In genomic region chr5:132498045-132498444, GRCm38 (mm10) we compare ENCODE assay signal across 31 mouse cellular contexts.
"Had no signal": no experiment of that assay in that cellular context is flagged by ENCODE, and none has a peak within 500 bp of the region (broad histone marks: within the 10 kb centered on the region; RNA-seq: fewer than 3 reads in every experiment).

No protein-coding gene starts in this region.

- DNase-seq: left cerebral cortex, postnatal 4 days; liver; liver, embryonic 13.5 days; liver, postnatal 0 days; lung, adult 18-20 months; lung, adult 2 months; lung, embryonic 14.5 days; lung, postnatal 10 days; lung, postnatal 14 days; lung, postnatal 36 days; lung, postnatal 4 days; midbrain, embryonic 14.5 days had no signal

- H3K4me3 ChIP-seq: limb, embryonic 10.5 days; limb, embryonic 12.5 days; limb, embryonic 13.5 days; limb, embryonic 15.5 days; liver, embryonic 12.5 days; liver, embryonic 13.5 days; liver, embryonic 15.5 days; lung, embryonic 15.5 days; megakaryocyte, embryonic 14.5 days; midbrain, embryonic 10.5 days; midbrain, embryonic 12.5 days; midbrain, embryonic 13.5 days; midbrain, embryonic 15.5 days; myocyte had no signal

- H3K4me1 ChIP-seq: megakaryocyte, embryonic 14.5 days had no signal

- H3K27me3 ChIP-seq: limb, embryonic 12.5 days; limb, embryonic 13.5 days; limb, embryonic 15.5 days; liver, embryonic 12.5 days; liver, embryonic 13.5 days; liver, embryonic 15.5 days; lung, embryonic 15.5 days; megakaryocyte, embryonic 14.5 days; midbrain, embryonic 13.5 days; midbrain, embryonic 15.5 days had no signal

- H3K9ac ChIP-seq: limb, embryonic 12.5 days; limb, embryonic 13.5 days; limb, embryonic 15.5 days; liver, embryonic 12.5 days; liver, embryonic 13.5 days; liver, embryonic 14.5 days; liver, embryonic 15.5 days; liver, postnatal 0 days; lung, embryonic 14.5 days; lung, embryonic 15.5 days; midbrain, embryonic 12.5 days; midbrain, embryonic 13.5 days; midbrain, embryonic 15.5 days had no signal

- H3K27ac ChIP-seq: limb, embryonic 10.5 days; limb, embryonic 12.5 days; limb, embryonic 13.5 days; limb, embryonic 15.5 days; liver, embryonic 12.5 days; liver, embryonic 13.5 days; liver, embryonic 14.5 days; liver, embryonic 15.5 days; lung, embryonic 15.5 days; macrophage; midbrain, embryonic 10.5 days; midbrain, embryonic 12.5 days; midbrain, embryonic 13.5 days; midbrain, embryonic 15.5 days had no signal

- H3K4me2 ChIP-seq: limb, embryonic 12.5 days; limb, embryonic 13.5 days; limb, embryonic 15.5 days; liver, embryonic 11.5 days; liver, embryonic 12.5 days; liver, embryonic 13.5 days; liver, embryonic 15.5 days; lung, embryonic 14.5 days; lung, embryonic 15.5 days; midbrain, embryonic 11.5 days; midbrain, embryonic 12.5 days; midbrain, embryonic 13.5 days; midbrain, embryonic 15.5 days had no signal

- H3K36me3 ChIP-seq: limb, embryonic 10.5 days; limb, embryonic 12.5 days; limb, embryonic 13.5 days; limb, embryonic 15.5 days; liver, embryonic 12.5 days; liver, embryonic 13.5 days; liver, embryonic 15.5 days; lung, embryonic 15.5 days; midbrain, embryonic 10.5 days; midbrain, embryonic 12.5 days; midbrain, embryonic 13.5 days; midbrain, embryonic 15.5 days had no signal

- H3K9me3 ChIP-seq: limb, embryonic 10.5 days; limb, embryonic 12.5 days; limb, embryonic 13.5 days; limb, embryonic 15.5 days; liver, embryonic 12.5 days; liver, embryonic 13.5 days; liver, embryonic 15.5 days; lung, embryonic 15.5 days; megakaryocyte, embryonic 14.5 days; midbrain, embryonic 10.5 days; midbrain, embryonic 12.5 days; midbrain, embryonic 13.5 days; midbrain, embryonic 15.5 days had no signal

- ATAC-seq: liver, embryonic 12.5 days; liver, postnatal 0 days; lung, postnatal 0 days; midbrain, embryonic 13.5 days; midbrain, embryonic 15.5 days; midbrain, embryonic 16.5 days had no signal
